Mouse (Mus musculus): ENCODE measurements around the gene Prlr. TPM values are rescaled to one million over a fixed set of nuclear protein-coding genes. Genes with fewer than 3 reads are reported as not detected.

The Prlr gene
- polyA plus RNA-seq (2015; fragmentation: Nextera tagmentation; extraction: Ambion mirVana) = 2.5 and 3.7 TPM in 2 replicates

GRCm38 (mm10) chr15:10177083-10177482, at the start of gene Prlr:
TSS of gene Prlr (plus strand) at chr15:10177238.
- 7% methylated on average over 9 of the region's 9 CpGs for WGBS
- no peak for DNase-seq (ENCODE audit: low spot score)

GRCm38 (mm10) chr15:10133781-10134180, 43.3 kb upstream of the Prlr start:
- DNase-seq (ENCODE audit: low spot score) = no peak
- ATAC-seq (ENCODE audit: low FRiP score, low TSS enrichment) = no peak
- no peak overlapping the region for H3K9ac ChIP-seq (ENCODE audit: low read length)
- WGBS = 94% methylated on average over 2 of the region's 2 CpGs
- H3K4me3 ChIP-seq (ENCODE audit: low read depth, low read length) = no peak overlapping the region
- no peaks in the 10 kb centered on the region for H3K27me3 ChIP-seq (ENCODE audit: control insufficient read depth, insufficient read depth, low read length)
- H3K4me1 ChIP-seq (replicated peaks; ENCODE audit: control insufficient read depth, insufficient read depth) = no peaks in the 10 kb centered on the region
- TF ChIP-seq CTCF (IDR thresholded peaks at IDR 0.05; ENCODE audit: low read depth) = no peak
- TF ChIP-seq EP300 (optimal IDR thresholded peaks at IDR 0.05) = no peak
- H3K36me3 ChIP-seq (ENCODE audit: control insufficient read depth, insufficient read depth, low read length) = no peaks in the 10 kb centered on the region
- no peak overlapping the region for H3K27ac ChIP-seq (replicated peaks)
- no peak overlapping the region for H3K4me2 ChIP-seq (replicated peaks; ENCODE audit: low read depth)
- H3K9me3 ChIP-seq (ENCODE audit: control insufficient read depth, low read length) = no peaks in the 10 kb centered on the region

More at GRCm38 (mm10) chr15:10177083-10177482, at the start of gene Prlr:
- Histone ChIP-seq H3K27ac (replicated peaks) (no peak within 1 kb of the TSS), H3K36me3 (ENCODE audit: control insufficient read depth, insufficient read depth, low read length) (no peaks in the 10 kb centered on the region), H3K4me3 (ENCODE audit: low read depth, low read length) (peak within 1 kb of the TSS; percentile 38), H3K9me3 (ENCODE audit: control insufficient read depth, low read length) (no peaks in the 10 kb centered on the region), H3K4me1 (replicated peaks; ENCODE audit: control insufficient read depth, insufficient read depth) (no peaks in the 10 kb centered on the region), H3K27me3 (ENCODE audit: control insufficient read depth, insufficient read depth, low read length) (no peaks in the 10 kb centered on the region), H3K9ac (ENCODE audit: low read length) (peak within 1 kb of the TSS; percentile 38; the same call in 1 of the 2 replicates), H3K4me2 (replicated peaks; ENCODE audit: low read depth) (peak within 1 kb of the TSS; percentile 64)
- no peak for ATAC-seq (ENCODE audit: low FRiP score, low TSS enrichment)
- no peak for TF ChIP-seq CTCF (IDR thresholded peaks at IDR 0.05; ENCODE audit: low read depth)
- TF ChIP-seq EP300 (optimal IDR thresholded peaks at IDR 0.05) = no peak

DNA sequence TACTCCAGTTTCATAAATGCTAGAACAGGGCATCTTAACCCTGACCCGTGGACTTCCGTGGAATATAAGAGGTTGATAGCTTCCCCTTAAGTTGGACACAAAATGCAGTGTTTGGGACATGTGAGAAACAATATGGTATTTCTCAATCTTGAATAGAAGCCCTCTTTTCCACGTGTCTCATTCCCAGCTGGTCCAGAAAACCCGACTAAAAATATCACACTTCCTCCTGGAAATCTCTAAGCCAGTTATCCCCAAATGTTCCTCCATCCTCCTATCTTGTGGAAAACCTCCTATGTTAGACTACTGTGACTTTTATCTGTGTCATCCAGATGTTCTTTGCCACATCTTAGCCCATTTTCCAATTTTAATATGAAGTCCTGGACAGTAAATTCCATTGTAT, 42.1 kb upstream of the Prlr start:
- no peak for ATAC-seq (ENCODE audit: low FRiP score, low TSS enrichment)

DNA sequence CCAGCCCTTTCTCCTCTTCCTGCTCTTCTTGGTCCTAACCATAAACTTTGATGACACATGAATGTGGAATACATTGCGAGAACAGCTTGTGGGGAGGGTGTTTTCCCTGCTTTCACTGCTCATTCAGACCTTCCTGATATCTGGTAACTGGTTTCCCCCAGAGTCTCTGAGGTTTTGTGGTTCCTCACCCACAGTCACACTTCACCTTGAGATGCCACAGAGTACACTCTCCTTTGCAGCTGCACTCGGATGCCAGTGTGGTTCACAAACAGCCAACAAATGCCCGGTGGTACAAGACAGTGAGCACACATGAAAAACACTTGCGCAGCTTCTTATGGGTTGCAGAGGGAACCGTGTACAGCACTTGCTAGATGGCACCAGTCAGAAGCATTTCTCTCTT, 32.5 kb upstream of the Prlr start:
- WGBS = 82% methylated on average over 5 of the region's 5 CpGs
- H3K4me3 ChIP-seq (ENCODE audit: low read depth, low read length) = no peak overlapping the region

More for the DNA sequence above, 42.1 kb upstream of the Prlr start:
- WGBS = 55% methylated on average over 4 of the region's 4 CpGs
- H3K4me1 ChIP-seq (replicated peaks; ENCODE audit: control insufficient read depth, insufficient read depth) = no peaks in the 10 kb centered on the region
- H3K36me3 ChIP-seq (ENCODE audit: control insufficient read depth, insufficient read depth, low read length) = no peaks in the 10 kb centered on the region
- DNase-seq (ENCODE audit: low spot score) = no peak
- no peak overlapping the region for H3K27ac ChIP-seq (replicated peaks)
- H3K4me2 ChIP-seq (replicated peaks; ENCODE audit: low read depth) = no peak overlapping the region
- no peak overlapping the region for H3K9ac ChIP-seq (ENCODE audit: low read length)
- H3K4me3 ChIP-seq (ENCODE audit: low read depth, low read length) = no peak overlapping the region
- no peaks in the 10 kb centered on the region for H3K9me3 ChIP-seq (ENCODE audit: control insufficient read depth, low read length)
- no peak for TF ChIP-seq CTCF (IDR thresholded peaks at IDR 0.05; ENCODE audit: low read depth)
- no peak for TF ChIP-seq EP300 (optimal IDR thresholded peaks at IDR 0.05)
- H3K27me3 ChIP-seq (ENCODE audit: control insufficient read depth, insufficient read depth, low read length) = no peaks in the 10 kb centered on the region

GRCm38 (mm10) chr15:10148196-10148595, 28.8 kb upstream of the Prlr start:
- Histone ChIP-seq H3K4me2 (replicated peaks; ENCODE audit: low read depth) (no peak overlapping the region), H3K4me1 (replicated peaks; ENCODE audit: control insufficient read depth, insufficient read depth) (no peaks in the 10 kb centered on the region), H3K4me3 (ENCODE audit: low read depth, low read length) (no peak overlapping the region), H3K36me3 (ENCODE audit: control insufficient read depth, insufficient read depth, low read length) (no peaks in the 10 kb centered on the region), H3K9ac (ENCODE audit: low read length) (no peak overlapping the region), H3K9me3 (ENCODE audit: control insufficient read depth, low read length) (no peaks in the 10 kb centered on the region), H3K27me3 (ENCODE audit: control insufficient read depth, insufficient read depth, low read length) (no peaks in the 10 kb centered on the region), H3K27ac (replicated peaks) (no peak overlapping the region)
- ATAC-seq (ENCODE audit: low FRiP score, low TSS enrichment) = no peak
- WGBS = 67% methylated on average over 4 of the region's 4 CpGs
- TF ChIP-seq CTCF (IDR thresholded peaks at IDR 0.05; ENCODE audit: low read depth) (no peak), EP300 (optimal IDR thresholded peaks at IDR 0.05) (no peak)
- no peak for DNase-seq (ENCODE audit: low spot score)

More for the DNA sequence above, 32.5 kb upstream of the Prlr start:
- DNase-seq (ENCODE audit: low spot score) (no peak), ATAC-seq (ENCODE audit: low FRiP score, low TSS enrichment) (no peak)
- Histone ChIP-seq H3K4me1 (replicated peaks; ENCODE audit: control insufficient read depth, insufficient read depth) (no peaks in the 10 kb centered on the region), H3K27me3 (ENCODE audit: control insufficient read depth, insufficient read depth, low read length) (no peaks in the 10 kb centered on the region), H3K9ac (ENCODE audit: low read length) (no peak overlapping the region), H3K9me3 (ENCODE audit: control insufficient read depth, low read length) (no peaks in the 10 kb centered on the region), H3K36me3 (ENCODE audit: control insufficient read depth, insufficient read depth, low read length) (no peaks in the 10 kb centered on the region), H3K27ac (replicated peaks) (no peak overlapping the region), H3K4me2 (replicated peaks; ENCODE audit: low read depth) (no peak overlapping the region)
- TF ChIP-seq CTCF (IDR thresholded peaks at IDR 0.05; ENCODE audit: low read depth) (no peak), EP300 (optimal IDR thresholded peaks at IDR 0.05) (no peak)

GRCm38 (mm10) chr15:10160663-10161062, 16.4 kb upstream of the Prlr start:
- no peak overlapping the region for H3K27ac ChIP-seq (replicated peaks)
- DNase-seq (ENCODE audit: low spot score) = no peak
- H3K4me2 ChIP-seq (replicated peaks; ENCODE audit: low read depth) = no peak overlapping the region
- no peaks in the 10 kb centered on the region for H3K36me3 ChIP-seq (ENCODE audit: control insufficient read depth, insufficient read depth, low read length)
- no peaks in the 10 kb centered on the region for H3K9me3 ChIP-seq (ENCODE audit: control insufficient read depth, low read length)
- WGBS = 89% methylated on average over 2 of the region's 2 CpGs
- no peak overlapping the region for H3K4me3 ChIP-seq (ENCODE audit: low read depth, low read length)
- no peak overlapping the region for H3K9ac ChIP-seq (ENCODE audit: low read length)
- ATAC-seq (ENCODE audit: low FRiP score, low TSS enrichment) = no peak
- no peaks in the 10 kb centered on the region for H3K27me3 ChIP-seq (ENCODE audit: control insufficient read depth, insufficient read depth, low read length)
- TF ChIP-seq CTCF (IDR thresholded peaks at IDR 0.05; ENCODE audit: low read depth) (no peak), EP300 (optimal IDR thresholded peaks at IDR 0.05) (no peak)
- H3K4me1 ChIP-seq (replicated peaks; ENCODE audit: control insufficient read depth, insufficient read depth) = no peaks in the 10 kb centered on the region
